Mouse (Mus musculus): ENCODE measurements around the gene Ipp. TPM values are rescaled to one million over a fixed set of nuclear protein-coding genes. Genes with fewer than 3 reads are reported as not detected.

The Ipp gene
- 6.9 and 7.8 TPM in 2 replicates for polyA plus RNA-seq (2012; rRNA removed)

DNA sequence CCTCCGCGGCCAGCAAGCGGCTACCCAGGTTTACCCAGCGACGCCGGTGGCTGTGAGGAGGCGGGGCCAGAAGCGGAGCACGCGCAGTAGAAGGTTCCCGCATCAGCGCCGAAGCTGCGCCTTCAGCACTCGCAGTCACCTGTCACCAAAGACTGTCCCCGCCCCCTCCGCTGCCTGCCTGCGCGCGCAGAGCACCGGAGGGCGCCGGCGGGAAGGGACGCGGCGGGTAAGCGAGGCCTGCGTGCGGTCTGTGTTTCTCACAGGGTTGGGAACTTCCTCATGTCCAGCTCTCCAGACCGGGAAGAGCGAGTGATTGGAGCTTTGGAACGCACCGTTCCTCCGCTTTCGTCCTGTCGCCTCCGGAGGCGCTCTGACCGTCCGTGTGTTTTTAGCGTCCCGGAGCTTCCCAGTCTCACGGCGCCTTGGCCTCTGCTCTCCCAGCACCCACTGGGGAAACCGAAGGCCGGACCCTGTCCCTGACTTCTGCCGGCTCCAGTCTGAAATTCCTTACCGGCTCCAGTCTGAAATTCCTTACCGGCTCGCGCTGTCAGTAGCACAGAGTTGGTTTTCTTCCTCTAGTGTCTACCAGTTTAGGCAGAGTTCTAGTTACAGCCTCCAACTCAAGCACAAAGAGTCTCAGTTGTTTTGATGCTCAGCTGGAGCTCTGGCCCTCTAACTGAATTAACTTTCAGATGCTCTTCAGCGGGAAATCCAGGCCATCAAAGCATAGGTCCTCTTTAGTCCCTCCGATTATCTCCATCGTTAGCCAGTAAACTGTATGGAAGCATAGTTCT is at the start of gene Ipp:
Ipp (plus strand) TSS at position 125 of the 794 bp plus-strand sequence.

DNA sequence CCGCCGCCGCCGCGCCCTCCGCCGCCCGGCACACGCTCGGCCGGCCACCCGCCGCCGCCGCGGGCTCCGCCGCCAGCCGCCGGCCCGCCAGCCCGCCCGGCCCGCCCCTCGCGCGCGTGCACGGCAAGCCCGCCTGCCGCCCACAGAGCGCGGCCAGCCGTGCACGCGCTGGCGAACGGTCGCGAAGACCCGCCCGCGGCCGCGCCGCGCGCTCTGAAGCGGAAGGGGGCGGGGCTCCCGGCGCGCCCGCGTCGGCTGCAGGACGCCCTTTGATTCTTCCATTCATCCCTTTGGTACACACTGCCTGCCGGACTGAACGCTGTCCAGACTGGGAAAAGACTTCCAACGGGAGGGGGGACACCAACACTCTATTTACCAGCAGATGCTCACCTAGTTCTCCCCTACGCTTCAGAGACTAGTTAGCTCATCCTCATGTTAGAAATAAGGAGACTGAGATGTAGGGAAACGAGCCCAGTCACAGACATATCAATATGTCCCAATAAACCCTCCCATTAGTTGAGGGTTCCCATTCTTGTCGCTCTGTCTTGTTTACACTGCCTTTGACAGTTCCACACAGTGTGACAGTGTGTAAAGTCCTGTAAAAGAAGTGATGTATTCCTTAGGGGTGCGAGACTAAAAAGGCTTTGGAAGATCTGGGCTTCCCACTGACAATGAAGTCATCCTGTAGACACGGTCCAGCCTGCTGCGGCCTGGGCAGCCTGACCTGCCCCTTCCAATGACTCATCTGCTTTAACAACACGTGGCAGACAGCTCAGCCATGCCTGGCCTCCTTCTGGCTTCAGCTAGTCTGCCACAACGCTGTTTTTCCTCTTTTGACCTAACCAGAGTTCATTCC is 43.0 kb upstream of the Ipp start, which contains the start of gene Mast2:
Mast2 (minus strand) TSS at position 58 of the 856 bp plus-strand sequence.

DNA sequence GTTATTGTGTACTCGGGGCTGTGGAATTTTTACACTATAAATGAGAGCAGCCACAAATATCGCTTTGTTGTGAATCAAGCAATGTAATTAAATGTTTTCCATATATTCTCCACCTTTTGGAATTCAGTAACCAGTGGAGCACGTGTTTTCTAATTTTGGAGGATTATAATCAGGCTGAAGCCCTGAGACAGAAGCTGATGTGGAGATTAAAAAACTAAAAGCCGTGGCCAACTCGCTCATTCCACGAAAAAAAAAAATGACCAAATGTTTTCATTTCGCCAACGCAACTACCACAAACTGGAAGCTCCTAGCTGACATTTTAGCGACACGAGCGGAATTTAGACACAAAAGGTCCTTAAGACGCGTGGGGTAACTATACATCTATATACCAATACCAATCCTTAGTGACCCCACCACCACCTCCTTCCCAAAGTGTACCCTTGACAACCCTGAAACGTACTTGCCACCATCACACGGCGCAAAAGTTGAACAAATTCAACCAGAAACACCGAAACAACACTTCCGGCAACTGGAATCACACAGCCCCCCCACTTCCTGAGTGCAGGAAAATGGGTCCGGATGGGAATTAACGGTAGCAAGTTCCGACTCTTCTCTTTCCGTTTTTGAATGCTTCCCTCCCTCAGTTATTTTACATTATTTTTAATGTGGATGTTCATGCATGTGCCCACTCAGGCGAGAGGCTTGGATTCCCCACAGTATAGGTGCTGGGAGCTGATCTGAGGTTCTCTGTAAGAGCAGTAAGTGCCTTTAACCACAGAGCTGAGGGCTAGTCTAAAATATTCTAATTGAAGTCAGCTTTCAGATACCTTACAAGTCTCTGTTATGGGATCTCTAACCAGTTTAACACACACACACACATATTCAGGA is 48.3 kb downstream of the Ipp start, which contains the start of gene Tmem69:
Tmem69 (minus strand) TSS at position 524 of the 888 bp plus-strand sequence.

DNA sequence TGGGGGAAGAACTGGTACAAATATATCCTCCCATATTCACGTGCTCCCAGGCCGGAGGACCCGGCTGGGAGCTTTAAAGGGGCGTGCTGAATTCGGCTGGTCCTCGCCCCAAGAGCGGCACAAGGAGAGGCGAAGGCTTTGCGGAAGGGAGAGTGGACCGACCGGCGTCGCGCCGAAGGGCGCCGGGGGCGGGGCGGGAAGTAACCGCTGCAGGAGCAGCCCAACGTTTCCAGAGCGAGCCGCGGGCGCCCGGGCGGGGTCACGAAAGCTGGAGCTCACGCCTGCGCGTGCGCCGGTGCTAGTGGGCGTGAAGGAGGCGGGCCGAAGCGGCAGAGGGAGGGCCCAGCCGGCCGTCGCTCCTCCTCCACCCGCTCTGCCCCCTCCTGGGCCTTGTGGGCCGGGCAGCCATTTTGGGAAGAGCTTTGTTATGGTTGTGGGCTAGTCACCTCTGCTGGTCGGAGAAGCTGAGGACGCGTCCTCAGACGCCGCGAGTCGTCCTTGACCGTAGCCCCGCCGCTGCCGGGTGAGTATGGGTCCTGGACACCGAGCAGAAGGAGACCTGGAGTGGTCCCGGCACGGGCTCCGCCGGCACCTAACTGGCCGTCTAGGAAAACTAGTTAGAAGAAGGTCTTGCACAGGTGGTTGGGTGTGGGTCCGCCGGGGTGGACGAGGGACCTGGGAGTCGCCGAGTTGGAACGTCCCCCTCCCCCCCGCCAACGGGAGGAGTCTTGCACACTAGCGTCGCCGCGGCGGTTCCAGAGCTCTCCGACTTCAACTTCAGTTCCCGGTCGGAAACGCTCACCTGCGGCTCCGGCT is 50.2 kb downstream of the Ipp start, which contains the start of gene Gpbp1l1:
Gpbp1l1 (plus strand) TSS at position 353 of the 816 bp plus-strand sequence.

Other genes with a start within 250 kb of the Ipp start
- 112 and 116 TPM in 2 replicates for gene Mast2, start 43.4 kb upstream of the Ipp start, polyA plus RNA-seq (2012; rRNA removed)
- 13.7 and 14.0 TPM in 2 replicates for gene Tmem69, start 48.4 kb downstream of the Ipp start, polyA plus RNA-seq (2012; rRNA removed)
- gene Gpbp1l1, start 50.1 kb downstream of the Ipp start, polyA plus RNA-seq (2012; rRNA removed): 37.1 and 38.9 TPM in 2 replicates
- 4.4 and 5.0 TPM in 2 replicates for gene Ccdc17, start 89.1 kb downstream of the Ipp start, polyA plus RNA-seq (2012; rRNA removed)
- 159 and 176 TPM in 2 replicates for gene Nasp, start 120.4 kb downstream of the Ipp start, polyA plus RNA-seq (2012; rRNA removed)
- 627 and 659 TPM in 2 replicates for gene Akr1a1, start 144.1 kb downstream of the Ipp start, polyA plus RNA-seq (2012; rRNA removed)
- 249 and 273 TPM in 2 replicates for gene Prdx1, start 178.0 kb downstream of the Ipp start, polyA plus RNA-seq (2012; rRNA removed)
- gene Mmachc, start 200.9 kb downstream of the Ipp start, polyA plus RNA-seq (2012; rRNA removed): 21.2 and 24.2 TPM in 2 replicates
- 38.7 and 43.2 TPM in 2 replicates for gene Ccdc163, start 201.0 kb downstream of the Ipp start, polyA plus RNA-seq (2012; rRNA removed)
- 4.9 and 5.1 TPM in 2 replicates for gene Tesk2, start 213.4 kb downstream of the Ipp start, polyA plus RNA-seq (2012; rRNA removed)